Mouse (Mus musculus) kidney, adult 2 months (tissue): ENCODE measurements around the gene Cib4.

Source experiments
- CTCF ChIP-seq: fragments of 200-500 bp; conservative IDR thresholded peaks from 2 replicates; pipeline ENCODE4 v1.5.1; 2011; ENCODE audit warnings: low read depth, mild to moderate bottlenecking, control low read depth, low read length, moderate library complexity, mixed read lengths; ENCODE audit not compliant: insufficient read depth, insufficient read length
- POLR2A ChIP-seq: fragments of 200-500 bp; IDR thresholded peaks from one replicate; pipeline ENCODE4 v1.6.1; 2011; ENCODE audit warnings: low read depth, low read length, control low read depth

- TF ChIP-seq POLR2A: no peak
- no peak for TF ChIP-seq CTCF
Measured at GRCm38 (mm10) chr5:30485136-30485535, 60.5 kb downstream of the Cib4 start.
